In genomic region chr1:162206998-162207707, GRCm38 (mm10) we compare ENCODE assay signal across 8 mouse cellular contexts.
A peak's percentile ranks its signal among the peaks of the same experiment; 100 is the strongest.
DNase-seq lines count a peak whose midpoint lies in the region; ATAC-seq lines count a peak whose summit lies in the region.

No protein-coding gene starts in this region.

- ATAC-seq in limb, embryonic 11.5 days (ENCODE audit: insufficient number of reproducible peaks, low FRiP score, low TSS enrichment, low read depth): no peak
- peak; percentile 41; the same call in 1 of the 2 replicates for ATAC-seq in neutrophil, adult 5-6 weeks (ENCODE audit: extremely low read depth, insufficient number of reproducible peaks, low FRiP score, poor library complexity, severe bottlenecking)
- no peak for ATAC-seq in forebrain, embryonic 11.5 days (replicated peaks; ENCODE audit: low FRiP score)

- H3K9me3 ChIP-seq in limb, embryonic 11.5 days (ENCODE audit: control insufficient read depth, low read length): no peaks in the 10 kb centered on the region
- no peaks in the 10 kb centered on the region for H3K9me3 ChIP-seq in forebrain, embryonic 11.5 days (ENCODE audit: control insufficient read depth, low read length)

- peak overlapping the region; percentile 30; the same call in 1 of the 2 replicates for H3K9ac ChIP-seq in limb, embryonic 11.5 days (ENCODE audit: low read length)
- H3K9ac ChIP-seq in forebrain, embryonic 11.5 days (ENCODE audit: low read length): no peak overlapping the region

- H3K4me1 ChIP-seq in limb, embryonic 11.5 days (ENCODE audit: control insufficient read depth, insufficient read depth, low read length): peaks cover 36% of the 10 kb centered on the region
- H3K4me1 ChIP-seq in forebrain, embryonic 11.5 days (replicated peaks; ENCODE audit: control insufficient read depth, insufficient read depth, low read length): 0 out of 2 replicates have a peak, but pooled peaks cover 3% of the 10 kb centered on the region

- peak overlapping the region; percentile 92 for H3K27ac ChIP-seq in limb, embryonic 11.5 days (replicated peaks; ENCODE audit: low read depth, low read length)
- H3K27ac ChIP-seq in forebrain, embryonic 11.5 days (ENCODE audit: low read depth, low read length): no peak overlapping the region

- no peak overlapping the region for H3K4me3 ChIP-seq in limb, embryonic 11.5 days (ENCODE audit: low read depth, low read length)
- H3K4me3 ChIP-seq in forebrain, embryonic 11.5 days (ENCODE audit: low read depth, low read length): no peak overlapping the region

- peak overlapping the region; percentile 33; the same call in 1 of the 2 replicates for H3K4me2 ChIP-seq in limb, embryonic 11.5 days (ENCODE audit: low read depth, severe bottlenecking)
- no peak overlapping the region for H3K4me2 ChIP-seq in forebrain, embryonic 11.5 days (ENCODE audit: low read depth, low read length, severe bottlenecking)

- no peaks in the 10 kb centered on the region for H3K27me3 ChIP-seq in limb, embryonic 11.5 days (ENCODE audit: control insufficient read depth, insufficient read depth, low read length)
- H3K27me3 ChIP-seq in forebrain, embryonic 11.5 days (ENCODE audit: control insufficient read depth, insufficient read depth, low read length): no peaks in the 10 kb centered on the region

- H3K36me3 ChIP-seq in limb, embryonic 11.5 days (ENCODE audit: control insufficient read depth, insufficient read depth, low read length): no peaks in the 10 kb centered on the region
- H3K36me3 ChIP-seq in forebrain, embryonic 11.5 days (ENCODE audit: control insufficient read depth, insufficient read depth, low read length): no peaks in the 10 kb centered on the region

- peak; percentile 28 to 39 for DNase-seq in cerebellum, adult 18-20 months
- DNase-seq in cerebellum, adult 11 months: no peak
- peak; percentile 10 for DNase-seq in thymus, postnatal 0 days (ENCODE audit: low spot score)
- DNase-seq in thymus, postnatal 10 days (ENCODE audit: low spot score in 2 of 2): no peak
- peak; percentile 62 for DNase-seq in limb, embryonic 11.5 days (ENCODE audit: low spot score)
- no peak for DNase-seq in forebrain, embryonic 11.5 days (ENCODE audit: low spot score)
- DNase-seq in cerebellum, postnatal 14 days: no peak

- WGBS in limb, embryonic 11.5 days: 22% methylated on average over 12 of the region's 12 CpGs
- WGBS in forebrain, embryonic 11.5 days: 69% methylated on average over 12 of the region's 12 CpGs

Comparison
In these comparisons a context has a peak if more than half of its experiments do, and no peak if none do; other contexts are left out.
1. DNase-seq: peak in cerebellum, adult 18-20 months (2 of 2), thymus, postnatal 0 days (single experiment) and limb, embryonic 11.5 days (single experiment); none in cerebellum, adult 11 months (single experiment), thymus, postnatal 10 days (0 of 2), forebrain, embryonic 11.5 days (single experiment) and cerebellum, postnatal 14 days (0 of 2).